Comparison of ENCODE assay signal across 8 mouse cellular contexts in genomic region chr19:10042232-10042631, GRCm38 (mm10). TPM values are rescaled to one million over a fixed set of nuclear protein-coding genes. Genes with fewer than 3 reads are reported as not detected.
DNase-seq lines count a peak whose midpoint lies in the region; ATAC-seq and TF ChIP-seq lines count a peak whose summit lies in the region.

No protein-coding gene starts in this region.

- peaks cover 58% of the 10 kb centered on the region for H3K4me1 ChIP-seq in kidney, embryonic 15.5 days
- H3K4me1 ChIP-seq in embryonic facial prominence, embryonic 10.5 days = peaks cover 24% of the 10 kb centered on the region
- H3K4me1 ChIP-seq in lung, embryonic 14.5 days (ENCODE audit: insufficient read depth) = peaks cover 49% of the 10 kb centered on the region
- H3K4me1 ChIP-seq in stomach, embryonic 16.5 days (ENCODE audit: control insufficient read depth, insufficient read depth, low read length) = peaks cover 46% of the 10 kb centered on the region

- no peaks in the 10 kb centered on the region for H3K9me3 ChIP-seq in kidney, embryonic 15.5 days (replicated peaks)
- H3K9me3 ChIP-seq in embryonic facial prominence, embryonic 10.5 days = no peaks in the 10 kb centered on the region
- H3K9me3 ChIP-seq in lung, embryonic 14.5 days (ENCODE audit: low read depth, low read length) = no peaks in the 10 kb centered on the region
- H3K9me3 ChIP-seq in stomach, embryonic 16.5 days (replicated peaks; ENCODE audit: control insufficient read depth, low read length) = no peaks in the 10 kb centered on the region

- no peaks in the 10 kb centered on the region for H3K27me3 ChIP-seq in kidney, embryonic 15.5 days
- H3K27me3 ChIP-seq in embryonic facial prominence, embryonic 10.5 days (replicated peaks; ENCODE audit: low read depth, poor library complexity, severe bottlenecking) = peaks cover 36% of the 10 kb centered on the region
- no peaks in the 10 kb centered on the region for H3K27me3 ChIP-seq in lung, embryonic 14.5 days (ENCODE audit: insufficient read depth, low read length)
- H3K27me3 ChIP-seq in stomach, embryonic 16.5 days (ENCODE audit: control insufficient read depth, insufficient read depth, low read length) = no peaks in the 10 kb centered on the region

- intact Hi-C loops in heart, postnatal 10 days (cut with DNase I) = loop anchor here (5.0 kb wide), 1 partner anchor 60 kb away; the partner anchor contains the start of gene Fads2

- no peak for TF ChIP-seq CTCF in lung, embryonic 14.5 days (IDR thresholded peaks at IDR 0.05; ENCODE audit: low read depth)

- 0 out of 2 replicates have a peak, but pooled peaks have one; percentile 0 for ATAC-seq in kidney, embryonic 15.5 days (replicated peaks; ENCODE audit: low FRiP score)
- ATAC-seq in lung, embryonic 14.5 days (ENCODE audit: insufficient read depth) = no peak
- ATAC-seq in stomach, embryonic 16.5 days (ENCODE audit: insufficient read depth, low FRiP score) = peak; percentile 19; the same call in 1 of the 2 replicates

- no peak overlapping the region; the same call in 1 of the 2 replicates for H3K27ac ChIP-seq in kidney, embryonic 15.5 days
- no peak overlapping the region for H3K27ac ChIP-seq in embryonic facial prominence, embryonic 10.5 days (replicated peaks)
- H3K27ac ChIP-seq in lung, embryonic 14.5 days (ENCODE audit: low read depth) = 0 out of 2 replicates have a peak overlapping the region, but pooled peaks have one; percentile 71
- peak overlapping the region; percentile 78 for H3K27ac ChIP-seq in stomach, embryonic 16.5 days (ENCODE audit: low read length)

- no peaks in the 10 kb centered on the region for H3K36me3 ChIP-seq in kidney, embryonic 15.5 days
- H3K36me3 ChIP-seq in embryonic facial prominence, embryonic 10.5 days (replicated peaks) = no peaks in the 10 kb centered on the region
- H3K36me3 ChIP-seq in lung, embryonic 14.5 days (ENCODE audit: insufficient read depth) = peaks cover 9% of the 10 kb centered on the region
- no peaks in the 10 kb centered on the region for H3K36me3 ChIP-seq in stomach, embryonic 16.5 days (ENCODE audit: control insufficient read depth, insufficient read depth, low read length)

- H3K4me3 ChIP-seq in kidney, embryonic 15.5 days (replicated peaks) = peak overlapping the region; percentile 59
- peak overlapping the region; percentile 73 for H3K4me3 ChIP-seq in embryonic facial prominence, embryonic 10.5 days
- peak overlapping the region; percentile 71 for H3K4me3 ChIP-seq in lung, embryonic 14.5 days (ENCODE audit: low read depth, low read length)
- H3K4me3 ChIP-seq in stomach, embryonic 16.5 days (replicated peaks; ENCODE audit: low read length) = peak overlapping the region; percentile 73

- peak overlapping the region; percentile 44 for H3K9ac ChIP-seq in kidney, embryonic 15.5 days
- peak overlapping the region; percentile 70 for H3K9ac ChIP-seq in lung, embryonic 14.5 days
- peak overlapping the region; percentile 77 for H3K9ac ChIP-seq in stomach, embryonic 16.5 days (ENCODE audit: low read length)

- no peak for DNase-seq in kidney, adult 18-20 months
- DNase-seq in embryonic facial prominence, embryonic 10.5 days (ENCODE audit: low spot score) = no peak
- peak; percentile 62 to 70 for DNase-seq in heart, postnatal 10 days
- DNase-seq in lung, embryonic 14.5 days = no peak
- DNase-seq in thymus, adult 18-20 months = no peak
- DNase-seq in layer of hippocampus, adult 8-10 months (ENCODE audit: low spot score in 2 of 2) = no peak

- WGBS in kidney, embryonic 15.5 days = 57% methylated on average over 6 of the region's 6 CpGs
- WGBS in embryonic facial prominence, embryonic 10.5 days = 50% methylated on average over 6 of the region's 6 CpGs
- WGBS in lung, embryonic 14.5 days = 40% methylated on average over 6 of the region's 6 CpGs
- 32% methylated on average over 6 of the region's 6 CpGs for WGBS in stomach, embryonic 16.5 days

- H3K4me2 ChIP-seq in kidney, embryonic 15.5 days = peak overlapping the region; percentile 94
- H3K4me2 ChIP-seq in lung, embryonic 14.5 days = peak overlapping the region; percentile 91
- peak overlapping the region; percentile 95 for H3K4me2 ChIP-seq in stomach, embryonic 16.5 days (ENCODE audit: low read depth, low read length)

RNA-seq across cellular contexts. Expression of gene Fads3, which starts 0.9 kb away (rescaled TPM):
- polyA plus RNA-seq in kidney, embryonic 15.5 days (2015; fragmentation: Nextera tagmentation; extraction: Ambion mirVana) = 21.5 and 22.3 TPM in 2 replicates
- 4.0 and 4.3 TPM in 2 replicates for polyA plus RNA-seq in embryonic facial prominence, embryonic 10.5 days (2016; fragmentation: Nextera tagmentation; extraction: Ambion mirVana)
- 10 to 100 TPM; 39.7 to 45.5 TPM for total RNA-seq in heart, postnatal 10 days (2021)
- 31.1 and 38.8 TPM in 2 replicates for polyA plus RNA-seq in lung, embryonic 14.5 days (2014; fragmentation: Nextera tagmentation; extraction: Ambion mirVana)
- 18.9 and 22.5 TPM in 2 replicates for polyA plus RNA-seq in stomach, embryonic 16.5 days (2015; fragmentation: Nextera tagmentation; extraction: Ambion mirVana)
- total RNA-seq in layer of hippocampus, adult 8-10 months (2022) = 10 to 100 TPM; 23.6 to 33.3 (median 25.8) TPM

RNA-seq across cellular contexts. Expression of gene Rab3il1, which starts 40.8 kb away (rescaled TPM):
- 28.0 and 34.3 TPM in 2 replicates for polyA plus RNA-seq in kidney, embryonic 15.5 days (2015; fragmentation: Nextera tagmentation; extraction: Ambion mirVana)
- polyA plus RNA-seq in embryonic facial prominence, embryonic 10.5 days (2016; fragmentation: Nextera tagmentation; extraction: Ambion mirVana) = 51.7 and 57.4 TPM in 2 replicates
- 10 to 100 TPM; 10.4 to 12.1 TPM for total RNA-seq in heart, postnatal 10 days (2021)
- polyA plus RNA-seq in lung, embryonic 14.5 days (2014; fragmentation: Nextera tagmentation; extraction: Ambion mirVana) = 30.9 and 34.0 TPM in 2 replicates
- polyA plus RNA-seq in stomach, embryonic 16.5 days (2015; fragmentation: Nextera tagmentation; extraction: Ambion mirVana) = 33.7 and 38.1 TPM in 2 replicates
- 10 to 100 TPM in 3 of 4 experiments, 1 to 10 TPM in 1; 9.4 to 20.4 (median 14.0) TPM for total RNA-seq in layer of hippocampus, adult 8-10 months (2022)

RNA-seq across cellular contexts. Expression of gene Best1, which starts 40.8 kb away (rescaled TPM):
- 1.4 and 1.7 TPM in 2 replicates for polyA plus RNA-seq in kidney, embryonic 15.5 days (2015; fragmentation: Nextera tagmentation; extraction: Ambion mirVana)
- polyA plus RNA-seq in embryonic facial prominence, embryonic 10.5 days (2016; fragmentation: Nextera tagmentation; extraction: Ambion mirVana) = 1.6 TPM in 2 replicates
- total RNA-seq in heart, postnatal 10 days (2021) = under 1 TPM; 0.20 to 0.36 TPM
- 1.0 and 1.4 TPM in 2 replicates for polyA plus RNA-seq in lung, embryonic 14.5 days (2014; fragmentation: Nextera tagmentation; extraction: Ambion mirVana)
- 0.61 and 0.64 TPM in 2 replicates for polyA plus RNA-seq in stomach, embryonic 16.5 days (2015; fragmentation: Nextera tagmentation; extraction: Ambion mirVana)
- total RNA-seq in layer of hippocampus, adult 8-10 months (2022) = 1 to 10 TPM in 2 of 4 experiments, under 1 TPM in 2; 0.76 to 2.1 (median 1.1) TPM

RNA-seq across cellular contexts. Expression of gene Fads2, which starts 59.3 kb away (rescaled TPM):
- polyA plus RNA-seq in kidney, embryonic 15.5 days (2015; fragmentation: Nextera tagmentation; extraction: Ambion mirVana) = 76.5 and 98.4 TPM in 2 replicates
- polyA plus RNA-seq in embryonic facial prominence, embryonic 10.5 days (2016; fragmentation: Nextera tagmentation; extraction: Ambion mirVana) = 160 and 165 TPM in 2 replicates
- 10 to 100 TPM; 11.3 to 14.4 TPM for total RNA-seq in heart, postnatal 10 days (2021)
- polyA plus RNA-seq in lung, embryonic 14.5 days (2014; fragmentation: Nextera tagmentation; extraction: Ambion mirVana) = 38.3 and 40.5 TPM in 2 replicates
- 102 and 104 TPM in 2 replicates for polyA plus RNA-seq in stomach, embryonic 16.5 days (2015; fragmentation: Nextera tagmentation; extraction: Ambion mirVana)
- total RNA-seq in layer of hippocampus, adult 8-10 months (2022) = 100 to 1,000 TPM; 152 to 168 (median 162) TPM

Comparison
In these comparisons a context has a peak if more than half of its experiments do, and no peak if none do; other contexts are left out.
1. H3K27ac ChIP-seq: peak in lung, embryonic 14.5 days (single experiment) and stomach, embryonic 16.5 days (single experiment); none in kidney, embryonic 15.5 days (single experiment) and embryonic facial prominence, embryonic 10.5 days (single experiment).
2. DNase-seq: peak in heart, postnatal 10 days (2 of 2); none in kidney, adult 18-20 months (single experiment), embryonic facial prominence, embryonic 10.5 days (single experiment), lung, embryonic 14.5 days (single experiment), thymus, adult 18-20 months (0 of 2) and layer of hippocampus, adult 8-10 months (0 of 2).
3. Peak in every context shown above with its lines, with median percentiles within 50 percentile points of each other: H3K4me2 ChIP-seq, H3K4me3 ChIP-seq and H3K9ac ChIP-seq.